Mouse (Mus musculus) frontal cortex, adult (tissue): Measurements from ENCODE around the gene Pmfbp1.

Experiments
- ATAC-seq: cut with Nextera tagmentation; 2 replicates; pipeline ENCODE4 v1.9.2; 2017; ENCODE audit warnings: mild to moderate bottlenecking, moderate library complexity, mixed read lengths; ENCODE audit not compliant: low TSS enrichment

Pmfbp1 gene

GRCm38 (mm10) chr8:109591367-109591766 lies 97.5 kb downstream of the Pmfbp1 start:
- ATAC-seq = no peak

DNA sequence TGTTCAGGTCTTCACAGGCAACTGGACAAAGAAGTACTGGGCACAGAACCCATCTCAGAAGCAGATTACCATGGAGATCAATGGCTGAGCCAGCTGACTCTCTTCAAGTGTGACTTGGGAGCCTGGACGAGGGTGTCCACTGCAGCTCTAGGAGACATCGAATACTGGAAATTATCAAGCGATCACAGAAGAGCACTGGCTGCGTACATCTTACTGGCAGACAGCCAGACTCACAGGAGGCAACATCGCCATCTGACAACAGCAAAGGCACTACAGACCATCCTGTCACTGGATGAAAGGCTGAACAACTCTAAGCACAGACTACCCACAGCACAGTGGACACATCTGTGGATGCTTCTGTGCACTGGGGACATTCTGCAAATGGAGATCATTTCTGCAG lies 98.3 kb downstream of the Pmfbp1 start:
- ATAC-seq = no peak
